Mouse (Mus musculus) kidney, postnatal 36 days (tissue): ENCODE measurements around the gene Pip5kl1.

Experiments used
- DNase-seq, 2 experiments: peaks; one replicate each; pipeline ENCODE4 v3.0.0; 2021 to 2022; ENCODE audit warnings: mixed read lengths in 2 of 2

Gene Pip5kl1

DNA sequence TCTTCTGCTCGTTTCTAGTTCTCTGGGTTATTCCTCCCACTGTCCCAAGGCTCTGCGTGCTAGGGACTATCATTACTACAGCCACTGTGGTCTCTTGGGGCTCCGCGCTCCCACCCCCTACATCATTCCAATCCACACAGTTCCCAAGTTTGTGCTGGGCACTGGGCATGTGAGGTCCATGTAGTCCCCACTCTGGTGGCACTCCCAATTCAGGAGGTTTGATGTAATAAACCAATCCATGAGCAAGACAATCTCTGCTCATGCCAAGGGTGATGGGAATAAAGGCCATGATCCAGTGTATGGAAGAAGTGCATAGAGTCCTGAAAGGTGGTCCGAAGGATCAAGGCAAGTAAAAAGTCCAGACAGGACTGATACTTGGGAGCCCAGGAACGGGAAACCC, at the start of gene Pip5kl1:
TSS of gene Pip5kl1 (plus strand) at position 301 of the 400 bp plus-strand sequence.
- DNase-seq: no peak

DNA sequence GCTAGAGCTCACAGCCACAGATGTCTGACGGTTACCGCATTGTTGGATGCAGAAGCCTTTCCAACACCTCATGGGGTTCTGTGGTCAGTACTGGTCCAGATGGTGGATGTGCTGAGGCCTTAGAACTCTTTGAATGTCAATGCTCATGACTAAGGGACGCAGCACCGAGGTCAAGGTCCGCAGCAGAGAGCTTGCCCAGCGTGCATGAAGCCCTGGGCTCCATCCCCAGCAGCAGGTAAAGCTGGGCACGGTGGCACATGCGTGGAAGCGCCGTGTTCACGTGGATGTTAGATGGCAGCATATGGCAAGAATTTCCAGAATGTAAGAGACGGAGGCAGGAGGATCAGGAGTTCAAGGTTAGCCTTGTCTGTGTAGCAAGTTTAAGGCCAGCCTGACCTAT, 48.8 kb upstream of the Pip5kl1 start:
- DNase-seq: peak; percentile 70 to 78

DNA sequence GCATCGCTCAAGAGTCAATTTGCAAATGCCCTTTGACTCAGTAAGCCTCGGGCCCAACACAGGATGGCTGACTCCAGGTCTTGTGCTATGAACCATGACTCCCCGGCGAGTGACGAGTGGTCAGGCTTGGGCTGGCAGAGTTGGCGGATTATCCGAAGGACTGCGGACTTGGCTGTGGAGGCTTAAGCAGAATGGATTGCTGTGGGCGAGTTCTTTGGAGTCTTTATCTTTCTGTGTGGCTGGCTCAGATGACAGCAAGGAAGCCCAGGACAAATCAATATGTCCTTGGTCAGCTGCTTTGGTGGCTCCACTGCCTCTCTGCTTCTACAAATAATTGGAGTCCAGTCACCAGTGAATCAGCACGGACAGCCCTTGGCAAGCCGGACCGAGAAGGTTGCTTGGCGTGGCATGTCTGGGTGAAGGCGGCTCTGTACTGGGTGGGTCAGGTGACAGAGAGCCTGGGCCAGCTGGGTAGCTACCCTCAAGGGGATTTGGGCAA, 47.1 kb upstream of the Pip5kl1 start:
- peak; percentile 85 to 92 for DNase-seq

GRCm38 (mm10) chr2:32528326-32528725, 46.3 kb upstream of the Pip5kl1 start:
- DNase-seq: peak in 1 of 2 experiments; percentile 49

GRCm38 (mm10) chr2:32530479-32530878, 44.1 kb upstream of the Pip5kl1 start:
- peak; percentile 40 to 71 for DNase-seq

- no peak for DNase-seq
Measured at GRCm38 (mm10) chr2:32533163-32533562, 41.4 kb upstream of the Pip5kl1 start.

GRCm38 (mm10) chr2:32534061-32534732, 40.4 kb upstream of the Pip5kl1 start:
- peak; percentile 72 to 73 for DNase-seq

DNA sequence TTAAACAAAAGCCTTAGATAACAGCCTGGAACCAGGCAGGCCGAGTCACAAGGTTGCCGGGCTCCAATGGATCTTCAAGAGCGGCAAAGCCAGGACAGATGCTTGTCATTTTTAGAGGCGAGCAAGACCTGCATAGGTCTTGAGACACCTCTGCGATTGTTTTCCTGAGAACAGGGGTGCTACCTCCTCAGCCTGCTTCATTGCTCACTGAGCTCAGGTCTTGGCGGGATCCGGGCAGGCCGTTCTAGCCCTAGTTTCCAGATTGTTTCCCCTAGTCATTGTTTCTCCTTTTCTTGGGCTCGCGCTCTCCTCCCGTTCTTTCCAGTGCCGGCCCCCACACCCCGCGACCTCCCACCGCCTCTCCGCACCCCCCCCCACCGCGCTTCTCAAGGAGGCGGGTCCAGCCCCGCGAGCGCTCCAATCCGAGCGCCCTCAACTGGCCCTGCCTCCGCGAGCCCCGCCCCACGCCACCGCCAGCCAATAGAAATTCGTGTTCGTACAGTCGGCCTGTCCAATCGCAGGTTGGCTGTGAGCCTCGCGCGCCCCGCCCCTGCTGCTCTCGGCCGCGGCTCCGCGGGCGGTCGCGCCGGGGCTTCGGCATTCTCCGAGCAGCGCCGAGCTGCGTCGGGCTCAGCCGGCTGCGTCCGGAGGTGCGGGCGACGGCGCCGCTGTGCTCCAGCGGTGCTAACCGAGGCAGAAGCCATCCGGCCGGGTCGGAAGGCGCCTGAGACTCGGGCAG, 39.7 kb upstream of the Pip5kl1 start, which contains the start of gene Fam102a:
TSS of gene Fam102a (plus strand) at position 600 of the 739 bp plus-strand sequence.
- DNase-seq: peak; percentile 99 to 100

GRCm38 (mm10) chr2:32535501-32535991, 39.1 kb upstream of the Pip5kl1 start:
- peak; percentile 72 to 88 for DNase-seq

DNA sequence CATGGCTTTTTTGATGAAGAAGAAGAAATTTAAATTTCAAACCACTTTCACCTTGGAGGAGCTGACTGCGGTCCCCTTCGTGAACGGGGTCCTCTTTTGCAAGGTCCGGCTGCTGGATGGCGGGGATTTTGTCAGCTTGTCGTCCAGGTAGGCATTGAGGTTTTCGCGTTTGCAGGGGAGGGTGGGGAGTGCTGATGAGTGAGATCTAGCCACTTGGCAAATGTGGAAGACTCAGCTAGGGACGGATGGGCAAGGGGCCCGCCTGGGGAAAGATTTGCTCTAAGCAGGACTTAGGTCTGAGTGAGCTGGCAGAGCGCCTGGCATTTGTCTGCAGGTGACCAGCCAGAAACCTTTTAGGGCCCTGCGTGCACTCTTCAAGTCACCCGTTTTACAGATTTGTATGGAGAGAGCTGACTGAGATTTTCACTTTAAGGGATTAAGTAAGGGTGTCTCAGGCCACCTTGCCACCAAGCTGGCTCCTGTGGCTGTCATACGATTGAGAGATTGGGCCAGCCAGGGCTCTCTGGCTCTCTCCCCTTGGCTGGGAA, 38.4 kb upstream of the Pip5kl1 start:
- DNase-seq: peak; percentile 74 to 86

- DNase-seq: peak; percentile 73 to 75
Measured at GRCm38 (mm10) chr2:32536634-32537359, 37.8 kb upstream of the Pip5kl1 start.

GRCm38 (mm10) chr2:32537360-32537905, 37.2 kb upstream of the Pip5kl1 start:
- peak; percentile 70 to 72 for DNase-seq

GRCm38 (mm10) chr2:32537941-32538340, 36.7 kb upstream of the Pip5kl1 start:
- peak; percentile 52 to 70 for DNase-seq

GRCm38 (mm10) chr2:32538461-32538860, 36.1 kb upstream of the Pip5kl1 start:
- peak in 1 of 2 experiments; percentile 35 for DNase-seq

- no peak for DNase-seq
Measured at GRCm38 (mm10) chr2:32539452-32539981, 35.1 kb upstream of the Pip5kl1 start.

DNA sequence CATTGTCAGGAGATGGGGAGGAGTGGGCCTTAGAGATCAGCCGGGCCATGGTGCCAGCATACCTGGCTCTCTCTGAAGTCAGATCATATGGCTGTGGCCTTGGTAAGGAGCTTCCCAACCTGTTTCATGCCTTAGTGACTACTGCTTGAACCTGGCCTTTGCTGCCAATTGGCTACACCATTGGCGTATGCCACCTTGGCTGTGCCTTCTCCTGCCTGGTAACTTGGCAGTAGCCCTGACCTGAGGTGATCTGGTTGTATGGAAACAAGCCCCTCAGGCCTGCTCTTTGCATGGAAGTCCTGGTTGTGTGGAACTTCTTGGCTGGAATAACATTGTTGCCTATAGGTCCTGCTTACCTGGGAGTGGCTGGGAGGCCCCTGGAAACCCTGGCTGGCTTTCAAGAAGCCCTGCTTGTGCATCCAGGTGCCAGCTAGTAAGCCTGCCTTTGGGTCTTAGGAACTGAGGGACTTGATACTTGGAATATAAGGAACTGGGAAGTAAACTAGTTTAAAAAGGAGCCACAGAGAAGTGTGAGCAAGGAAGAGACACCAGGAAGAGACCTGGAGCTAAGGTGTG, 33.2 kb upstream of the Pip5kl1 start:
- DNase-seq: no peak

GRCm38 (mm10) chr2:32541986-32542573, 32.5 kb upstream of the Pip5kl1 start:
- DNase-seq: no peak

DNA sequence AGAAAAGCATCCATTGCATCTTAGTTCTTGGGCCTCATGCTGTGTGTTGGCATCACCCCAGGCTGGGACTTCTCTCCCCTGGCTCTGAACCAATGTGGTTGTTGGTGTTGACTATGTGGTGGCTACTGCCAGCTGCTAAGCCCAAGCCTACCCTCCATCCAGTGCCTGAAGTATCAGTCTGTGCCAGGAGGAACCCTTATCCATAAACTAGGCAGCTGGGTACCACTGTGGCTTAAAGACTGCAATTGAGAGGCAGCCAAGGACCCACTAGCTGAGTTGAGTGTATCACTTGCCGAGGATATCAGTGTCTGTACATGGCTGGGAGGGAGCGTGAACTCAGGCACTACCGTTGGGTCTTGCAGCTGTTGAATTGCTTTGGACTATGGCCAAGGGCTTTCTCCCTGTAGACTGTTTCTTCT, 31.6 kb upstream of the Pip5kl1 start:
- DNase-seq: no peak

GRCm38 (mm10) chr2:32546951-32547350, 27.6 kb upstream of the Pip5kl1 start:
- peak in 1 of 2 experiments; percentile 55 for DNase-seq

DNA sequence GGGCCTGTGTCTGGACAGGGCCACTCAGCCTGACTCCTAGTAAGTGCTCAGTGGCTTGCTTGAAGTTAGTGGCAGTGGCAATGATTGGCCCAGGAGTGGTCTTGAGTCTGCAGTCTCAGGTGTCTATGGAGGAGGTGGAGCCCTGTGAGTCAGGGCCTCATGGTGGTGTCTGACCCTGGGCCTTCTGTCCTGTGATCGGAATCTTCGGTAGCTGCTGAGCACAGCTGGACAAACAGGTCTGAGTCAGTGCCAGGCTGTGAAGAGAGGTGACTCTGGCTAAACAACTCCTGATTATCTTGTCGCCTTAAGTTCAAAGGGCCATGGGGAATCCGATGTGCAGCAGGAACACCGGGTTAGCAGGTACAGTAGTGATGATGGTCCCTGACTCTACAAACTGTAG, 27.2 kb upstream of the Pip5kl1 start:
- DNase-seq: no peak
